Mouse (Mus musculus) lung, adult 2 months (tissue): ENCODE data around the gene Plekha5.

Experiments used
- CTCF ChIP-seq: fragments of 200-500 bp; IDR thresholded peaks from 2 replicates; pipeline ENCODE4 v1.5.1; 2011; ENCODE audit warnings: mild to moderate bottlenecking, low read length, control low read depth; ENCODE audit not compliant: insufficient read depth
- POLR2A ChIP-seq: fragments of 200-500 bp; IDR thresholded peaks from 2 replicates; pipeline ENCODE4 v1.6.1; 2011; ENCODE audit warnings: low read depth, mild to moderate bottlenecking, control low read depth, low read length, borderline replicate concordance; ENCODE audit errors: extremely low read depth

DNA sequence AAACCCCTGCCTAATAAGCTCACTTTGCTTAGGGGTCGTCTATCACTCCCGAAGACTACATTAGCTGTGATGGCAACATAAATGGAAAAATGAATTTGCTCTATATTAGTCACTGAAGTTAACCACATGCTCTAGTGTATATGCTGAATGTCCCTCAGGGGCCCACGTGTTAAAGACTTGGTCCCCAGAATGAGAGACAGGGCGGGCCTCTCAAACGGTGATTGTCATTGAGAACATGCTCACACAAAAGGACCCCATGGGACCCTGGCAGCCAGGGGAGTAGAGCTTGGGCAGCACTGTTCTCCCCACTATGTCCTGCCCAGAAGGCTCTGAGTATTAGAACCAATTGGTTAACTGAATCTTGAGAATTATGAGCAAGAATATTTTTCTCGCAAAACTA is 97.1 kb downstream of the Plekha5 start:
- TF ChIP-seq CTCF = no peak
- no peak for TF ChIP-seq POLR2A
